Mouse (Mus musculus) adrenal gland, postnatal 10 days (tissue): Measurements from ENCODE around the gene Ntrk2. TPM values are rescaled to one million over a fixed set of nuclear protein-coding genes. Genes with fewer than 3 reads are reported as not detected.

Experiments
- DNase-seq: peaks from one replicate; pipeline ENCODE4 v3.0.0; 2021; ENCODE audit warnings: mixed read lengths
- total RNA-seq, 2 experiments: library from RNA; stranded (reverse); gene quantifications; 2 replicates each; pipeline ENCODE4 v1.2.3; 2021

Gene Ntrk2
- total RNA-seq, 2 experiments from 2014 or later = 13.1 to 17.8 TPM

DNA sequence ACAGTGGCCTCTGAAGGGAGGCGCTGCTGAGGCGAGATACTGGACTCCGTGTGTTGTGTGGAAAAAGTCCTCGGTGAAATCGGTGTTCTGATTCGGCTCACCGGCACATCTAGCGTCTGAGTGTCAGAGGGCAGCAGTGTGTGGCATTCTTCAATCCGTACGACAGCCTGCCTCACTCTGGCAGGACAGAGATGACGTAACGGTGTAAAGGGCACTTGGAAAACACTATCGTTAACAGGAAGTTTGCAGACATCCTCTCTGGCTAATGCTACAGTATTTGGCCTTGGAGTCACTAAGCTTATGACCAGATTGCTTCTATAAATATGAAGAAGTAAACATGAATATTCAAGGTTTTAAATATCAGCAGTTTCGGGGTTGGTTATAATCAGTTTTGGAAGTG lies 309.2 kb downstream of the Ntrk2 start:
- DNase-seq = no peak

DNA sequence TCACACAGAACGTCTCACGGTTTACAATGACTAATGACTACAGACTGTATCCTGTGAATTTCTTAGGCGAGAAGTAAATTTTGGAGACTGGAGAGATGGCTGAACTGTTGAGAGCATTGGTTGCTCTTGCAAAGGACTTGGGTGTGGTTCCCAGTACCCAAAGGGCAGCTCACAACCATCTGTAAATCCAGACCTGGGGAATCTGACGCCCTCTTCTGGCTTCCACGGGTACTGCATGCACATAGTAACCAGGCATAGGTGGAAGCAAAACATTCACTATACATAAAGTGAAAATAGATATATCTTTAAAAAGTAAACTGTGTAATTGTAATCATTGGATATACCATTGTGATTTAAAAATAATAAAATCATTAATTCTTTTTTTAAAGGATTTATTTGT lies 310.9 kb downstream of the Ntrk2 start:
- no peak for DNase-seq

GRCm38 (mm10) chr13:59119596-59120394 lies 313.4 kb downstream of the Ntrk2 start:
- no peak for DNase-seq

- DNase-seq = peak; percentile 19
Observed at GRCm38 (mm10) chr13:59143141-59143744, 336.9 kb downstream of the Ntrk2 start.

- DNase-seq = peak; percentile 37
Observed at GRCm38 (mm10) chr13:59144321-59144856, 338.0 kb downstream of the Ntrk2 start.

GRCm38 (mm10) chr13:59145677-59146555 lies 339.5 kb downstream of the Ntrk2 start:
- DNase-seq = peak; percentile 75

DNA sequence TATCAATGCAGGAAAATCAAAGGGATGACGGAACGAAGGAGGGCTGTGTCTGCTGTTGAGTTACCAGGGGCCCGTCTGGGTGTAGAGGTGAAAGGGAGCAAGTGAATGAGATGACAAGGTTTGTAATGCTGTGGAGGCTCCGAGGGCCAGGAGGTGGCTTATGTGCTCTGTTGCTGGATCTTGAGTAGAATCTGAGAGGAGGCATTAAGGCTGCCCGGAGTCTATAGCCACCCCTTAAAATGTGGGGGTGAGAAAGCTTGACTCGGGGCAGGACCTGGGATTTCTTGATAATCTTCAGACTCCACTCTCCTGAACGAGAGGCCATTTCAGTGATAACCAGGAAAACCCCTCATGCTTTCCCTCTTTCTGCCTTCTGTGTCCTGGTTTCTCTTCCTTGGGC lies 340.2 kb downstream of the Ntrk2 start:
- DNase-seq = no peak

DNA sequence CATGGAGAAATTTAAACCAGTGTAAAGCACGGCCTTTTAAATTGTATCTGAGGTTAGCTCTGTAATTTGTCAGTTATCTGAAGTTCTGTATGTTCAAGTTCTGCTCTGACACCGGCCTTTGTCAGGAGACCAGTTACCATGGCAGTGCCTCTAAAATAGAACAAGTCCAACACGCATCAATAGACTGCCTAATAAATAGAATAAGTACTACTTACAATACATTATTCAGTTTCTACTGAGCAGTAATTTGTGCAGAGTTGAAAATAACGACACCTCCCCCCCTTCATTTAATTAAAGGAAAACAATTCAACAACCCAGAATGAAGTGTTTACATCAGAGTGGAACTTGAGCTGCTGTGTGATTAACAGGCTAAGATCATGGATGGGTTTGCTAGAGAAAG lies 341.6 kb downstream of the Ntrk2 start:
- no peak for DNase-seq

DNA sequence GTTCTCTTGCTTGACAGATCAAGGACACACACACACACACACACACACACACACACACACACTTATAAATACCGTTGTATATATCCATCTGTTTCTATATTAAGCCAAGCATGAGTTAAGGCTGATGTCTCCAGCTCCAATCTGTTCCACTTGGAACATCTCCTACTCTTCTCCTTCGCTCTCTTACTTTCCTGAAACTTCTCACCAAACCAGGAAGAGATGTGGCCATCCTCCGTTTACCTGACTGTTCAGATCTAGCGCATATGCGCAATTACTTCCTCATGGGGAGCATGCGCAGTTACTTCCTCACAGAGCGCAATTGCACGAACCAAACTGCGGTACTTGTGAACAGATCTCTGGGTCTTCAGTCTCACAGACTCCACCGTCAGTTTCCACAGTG lies 342.4 kb downstream of the Ntrk2 start:
- no peak for DNase-seq

- no peak for DNase-seq
Observed at GRCm38 (mm10) chr13:59164015-59164414, 357.6 kb downstream of the Ntrk2 start.

GRCm38 (mm10) chr13:59173840-59174239 lies 367.5 kb downstream of the Ntrk2 start:
- DNase-seq = no peak

- no peak for DNase-seq
Observed at GRCm38 (mm10) chr13:59176021-59176420, 369.7 kb downstream of the Ntrk2 start.

- DNase-seq = no peak
Observed at GRCm38 (mm10) chr13:59176485-59176884, 370.1 kb downstream of the Ntrk2 start.

DNA sequence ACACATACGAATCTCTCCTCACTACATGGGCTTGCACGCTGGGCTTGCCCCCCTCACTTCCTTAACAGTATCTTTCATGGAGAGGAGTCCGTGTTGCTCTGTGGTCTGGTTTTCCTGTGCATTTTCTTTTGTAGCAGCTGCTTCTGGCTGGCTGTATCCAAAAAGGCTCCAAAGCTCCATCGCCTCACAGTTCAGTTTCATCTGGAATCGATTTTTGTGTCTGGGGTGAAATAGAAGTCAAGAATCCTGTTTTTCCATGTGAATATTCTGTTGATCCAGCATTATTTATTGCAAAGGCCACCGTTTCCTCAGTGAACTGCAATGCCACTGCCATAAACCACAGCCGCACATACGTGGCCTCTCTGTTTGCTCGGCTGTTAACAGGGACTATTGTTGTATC lies 370.6 kb downstream of the Ntrk2 start:
- no peak for DNase-seq

GRCm38 (mm10) chr13:59179986-59180385 lies 373.6 kb downstream of the Ntrk2 start:
- no peak for DNase-seq

DNA sequence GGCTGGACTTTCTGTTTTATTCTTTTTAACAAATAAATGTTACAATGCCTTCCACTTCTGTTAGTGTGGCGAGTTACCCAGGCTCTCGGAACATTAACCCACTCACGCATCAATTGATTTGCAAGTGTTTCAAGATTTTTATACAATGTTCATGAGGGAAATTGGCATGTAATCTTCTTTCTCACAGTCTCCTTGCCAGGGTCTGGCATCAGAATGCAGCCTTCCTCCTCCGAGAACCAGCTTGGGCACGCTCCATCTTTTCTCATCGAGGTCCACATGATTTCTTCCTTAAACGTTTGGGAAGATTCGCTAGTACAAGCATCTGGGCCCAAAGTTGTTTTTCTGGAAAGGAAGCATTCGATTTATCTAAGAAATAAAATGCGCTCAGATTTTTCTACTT lies 374.4 kb downstream of the Ntrk2 start:
- DNase-seq = no peak

DNA sequence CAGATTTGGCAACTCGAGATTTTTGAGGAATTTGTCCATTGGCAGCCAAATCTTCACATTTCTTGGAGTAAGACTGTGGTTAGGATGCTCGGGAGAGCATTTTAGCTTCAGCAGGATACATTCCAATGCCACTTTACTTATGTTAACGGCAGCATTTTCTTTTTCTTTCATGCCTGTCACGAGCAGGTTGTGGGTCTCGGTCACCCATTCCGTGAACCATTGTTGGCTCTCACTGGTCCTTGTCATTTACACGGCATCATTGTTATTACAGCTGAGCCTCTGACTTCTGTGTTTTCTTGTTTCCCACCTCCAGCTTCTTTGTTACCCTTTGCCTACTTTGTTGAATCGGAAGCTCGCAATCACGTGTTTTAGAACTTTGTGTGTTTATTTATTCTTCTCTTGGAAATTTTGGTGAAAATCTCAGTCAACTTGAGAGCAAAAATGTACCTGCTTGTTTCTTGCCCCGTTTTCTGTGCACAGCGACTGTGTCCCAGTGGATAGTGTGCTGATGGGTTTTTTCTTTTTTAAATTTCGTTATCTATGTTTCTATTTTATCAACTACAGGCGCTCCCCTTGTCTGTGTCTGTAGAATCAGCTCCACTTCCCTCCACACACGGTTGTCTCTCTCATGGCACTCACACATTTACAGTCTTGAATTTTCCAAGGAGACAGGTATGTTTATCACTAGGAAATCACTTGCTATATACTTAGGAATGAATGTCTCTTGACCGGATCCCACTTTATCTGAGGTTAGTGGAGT lies 375.0 kb downstream of the Ntrk2 start:
- DNase-seq = no peak

DNA sequence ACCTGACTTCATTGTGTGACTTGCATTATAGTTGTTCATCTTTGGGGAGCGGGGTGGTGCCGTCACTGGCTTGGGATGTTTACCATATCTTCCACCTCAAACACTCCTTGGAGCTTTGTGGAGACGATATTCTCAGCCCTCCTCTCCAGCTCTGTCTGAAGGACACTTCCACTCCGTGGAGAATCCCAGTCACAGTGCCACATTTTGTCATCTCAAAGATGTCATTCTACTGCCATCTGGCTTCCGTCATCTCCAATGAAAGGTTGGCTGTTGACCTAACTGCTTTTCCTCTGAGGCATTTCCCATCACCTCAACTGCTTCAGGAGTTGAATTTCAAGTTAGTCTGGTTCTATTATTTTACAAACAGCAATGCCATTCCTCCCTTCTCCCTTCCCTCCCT lies 376.3 kb downstream of the Ntrk2 start:
- DNase-seq = no peak
